In genomic region chr2:31082639-31083038, GRCm38 (mm10) we compare ENCODE assay signal across 1 mouse cellular context.
TF ChIP-seq lines count a peak whose summit lies in the region.

No protein-coding gene starts in this region.

TF ChIP-seq in MEL, 35 proteins besides CTCF, POLR2A, EP300 and RAD21 (continued from another document):
- TF ChIP-seq NELFE (IDR thresholded peaks at IDR 0.05; ENCODE audit: low read depth, low read length) = no peak
